Mouse (Mus musculus) testis, postnatal 14 days (tissue): ENCODE measurements around the gene Krt12.

Experiments used
- DNase-seq: peaks from one replicate; pipeline ENCODE4 v3.0.0; 2021; ENCODE audit warnings: low spot score

The Krt12 gene

GRCm38 (mm10) chr11:99422159-99422558, at the start of gene Krt12:
Gene Krt12 (minus strand): TSS chr11:99422259.
- DNase-seq: no peak

GRCm38 (mm10) chr11:99469228-99469627, 47.2 kb upstream of the Krt12 start:
- DNase-seq: no peak

GRCm38 (mm10) chr11:99468566-99468965, 46.5 kb upstream of the Krt12 start:
- DNase-seq: no peak

GRCm38 (mm10) chr11:99466316-99466715, 44.3 kb upstream of the Krt12 start:
- no peak for DNase-seq

GRCm38 (mm10) chr11:99464836-99465235, 42.8 kb upstream of the Krt12 start:
- DNase-seq: peak; percentile 70

- no peak for DNase-seq
Measured at GRCm38 (mm10) chr11:99463155-99463554, 41.1 kb upstream of the Krt12 start.

- no peak for DNase-seq
Measured at GRCm38 (mm10) chr11:99461736-99462135, 39.7 kb upstream of the Krt12 start.

GRCm38 (mm10) chr11:99458887-99459286, 36.8 kb upstream of the Krt12 start:
- DNase-seq: no peak

- no peak for DNase-seq
Measured at GRCm38 (mm10) chr11:99454759-99455158, 32.7 kb upstream of the Krt12 start.

GRCm38 (mm10) chr11:99454044-99454443, 32.0 kb upstream of the Krt12 start:
- DNase-seq: no peak

GRCm38 (mm10) chr11:99448769-99449168, 26.7 kb upstream of the Krt12 start:
- no peak for DNase-seq

- DNase-seq: no peak
Measured at GRCm38 (mm10) chr11:99441220-99441619, 19.2 kb upstream of the Krt12 start.

GRCm38 (mm10) chr11:99439465-99439864, 17.4 kb upstream of the Krt12 start:
- no peak for DNase-seq

GRCm38 (mm10) chr11:99437972-99438371, 15.9 kb upstream of the Krt12 start, which contains the start of gene Krt20:
Gene Krt20 (minus strand): TSS chr11:99438150.
- DNase-seq: no peak

- DNase-seq: no peak
Measured at GRCm38 (mm10) chr11:99436625-99437024, 14.6 kb upstream of the Krt12 start.

GRCm38 (mm10) chr11:99430670-99431069, 8.6 kb upstream of the Krt12 start:
- peak; percentile 31 for DNase-seq

GRCm38 (mm10) chr11:99420586-99420985, 1.5 kb downstream of the Krt12 start:
- no peak for DNase-seq

GRCm38 (mm10) chr11:99417819-99418218, 4.2 kb downstream of the Krt12 start:
- no peak for DNase-seq

- DNase-seq: no peak
Measured at GRCm38 (mm10) chr11:99416902-99417301, 5.2 kb downstream of the Krt12 start.

- no peak for DNase-seq
Measured at GRCm38 (mm10) chr11:99414463-99415147, 7.5 kb downstream of the Krt12 start.

GRCm38 (mm10) chr11:99413247-99413646, 8.8 kb downstream of the Krt12 start:
- DNase-seq: no peak

- no peak for DNase-seq
Measured at GRCm38 (mm10) chr11:99406186-99406585, 15.9 kb downstream of the Krt12 start.

GRCm38 (mm10) chr11:99399956-99400549, 22.0 kb downstream of the Krt12 start:
- no peak for DNase-seq

GRCm38 (mm10) chr11:99398832-99399231, 23.2 kb downstream of the Krt12 start:
- no peak for DNase-seq
